Mouse (Mus musculus) adrenal gland, adult 8-10 months (tissue): Measurements from ENCODE around the gene Tmf1. TPM values are rescaled to one million over a fixed set of nuclear protein-coding genes. Genes with fewer than 3 reads are reported as not detected.

ENCODE experiments used
- DNase-seq: peaks from one replicate; pipeline ENCODE4 v3.0.0; 2022
- total RNA-seq, 4 experiments: library from RNA; stranded (reverse); gene quantifications; 2 replicates each; pipeline ENCODE4 v1.2.4; 2022

The Tmf1 gene
- total RNA-seq, 4 experiments from 2014 or later, result 45.7 to 50.8 (median 47.5) TPM

DNA sequence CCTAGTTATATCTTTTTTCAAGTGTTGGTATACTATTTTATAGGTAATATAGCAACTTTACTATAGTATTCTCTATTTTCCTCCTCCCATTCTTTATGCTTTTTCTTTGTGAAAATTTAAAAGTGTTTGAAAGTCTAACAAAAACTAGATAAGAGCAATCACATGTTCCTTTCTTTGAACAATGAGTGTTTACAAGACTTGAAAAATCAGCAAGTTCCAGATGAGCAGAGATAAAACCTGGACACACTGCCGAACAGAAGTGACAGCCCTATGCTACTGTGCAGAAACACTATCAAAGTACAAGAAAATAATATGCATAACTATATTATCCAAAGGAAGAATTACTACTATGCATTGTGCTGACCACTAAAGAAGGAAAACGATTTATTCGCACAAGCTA, 23.6 kb upstream of the Tmf1 start:
- DNase-seq, result no peak

GRCm38 (mm10) chr6:97200437-97200836, 21.5 kb upstream of the Tmf1 start:
- no peak for DNase-seq

DNA sequence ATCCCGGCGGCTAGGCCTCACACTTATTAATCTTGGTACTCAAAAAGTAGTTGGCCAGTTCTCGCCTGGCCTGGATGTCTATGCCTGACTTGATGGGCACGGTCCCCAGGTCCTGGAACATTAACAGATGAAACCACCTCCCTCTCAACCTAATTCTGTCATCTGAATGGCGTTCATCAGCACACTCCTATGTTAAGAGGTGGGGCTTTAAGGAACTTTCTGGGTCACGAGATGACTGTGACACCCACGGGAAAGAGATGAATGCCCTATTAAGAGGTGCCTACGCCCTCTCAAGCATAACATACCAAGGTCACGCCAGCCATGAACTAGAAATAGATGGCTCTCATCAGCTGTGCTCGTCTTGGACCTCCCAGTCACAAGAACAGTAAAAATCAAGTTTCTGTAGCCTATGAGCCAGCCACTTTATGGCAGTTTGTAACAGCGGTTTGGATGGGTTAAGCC, 476 bp upstream of the Tmf1 start:
- no peak for DNase-seq

DNA sequence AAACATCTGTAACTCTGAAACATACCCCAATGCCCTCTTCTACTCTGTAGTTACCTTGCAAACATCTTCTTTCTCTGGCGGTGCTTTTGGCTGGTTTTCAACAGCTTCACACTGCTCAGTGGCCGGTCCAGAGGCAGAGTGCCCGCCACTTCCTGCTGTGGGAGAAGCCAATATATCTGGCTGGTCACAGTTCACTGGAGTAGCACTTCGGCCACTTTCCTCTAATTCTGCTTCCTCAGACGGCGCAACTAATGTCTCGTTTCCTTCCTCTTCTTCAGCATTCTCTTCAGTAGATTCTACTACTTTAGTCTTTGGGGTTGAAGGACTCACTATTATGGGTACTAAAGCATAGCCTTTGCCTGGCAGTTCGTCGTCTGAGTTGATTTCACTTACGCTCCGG, 3.2 kb downstream of the Tmf1 start:
- no peak for DNase-seq

DNA sequence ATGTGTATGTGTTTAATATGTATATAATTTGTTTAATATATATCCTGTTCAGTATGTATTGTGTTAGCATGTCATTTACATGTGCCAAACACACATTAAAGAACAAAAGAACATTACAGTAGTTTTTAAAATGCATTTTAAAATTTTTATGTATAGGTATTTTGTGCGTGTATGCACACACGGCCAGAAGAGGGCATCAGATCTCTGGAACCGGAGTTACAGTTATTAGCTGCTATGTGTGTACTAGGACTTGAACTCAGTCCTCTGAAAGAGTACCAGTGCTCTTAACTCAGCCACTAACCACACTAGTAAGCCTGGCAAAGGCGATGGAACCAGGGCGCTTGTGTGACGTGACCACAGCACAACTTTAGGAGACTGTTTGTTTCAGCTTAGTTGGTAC, 28.8 kb downstream of the Tmf1 start:
- DNase-seq, result no peak

GRCm38 (mm10) chr6:97149721-97150120, 29.2 kb downstream of the Tmf1 start:
- DNase-seq, result no peak

GRCm38 (mm10) chr6:97148383-97149251, 30.3 kb downstream of the Tmf1 start, which contains the start of gene Eogt:
Eogt (minus strand) TSS chr6:97149182.
- peak; percentile 75 for DNase-seq

GRCm38 (mm10) chr6:97147755-97148382, 31.1 kb downstream of the Tmf1 start:
- peak; percentile 52 for DNase-seq

- peak; percentile 76 for DNase-seq
These were observed 33.8 kb downstream of the Tmf1 start for GRCm38 (mm10) chr6:97145156-97145555.

DNA sequence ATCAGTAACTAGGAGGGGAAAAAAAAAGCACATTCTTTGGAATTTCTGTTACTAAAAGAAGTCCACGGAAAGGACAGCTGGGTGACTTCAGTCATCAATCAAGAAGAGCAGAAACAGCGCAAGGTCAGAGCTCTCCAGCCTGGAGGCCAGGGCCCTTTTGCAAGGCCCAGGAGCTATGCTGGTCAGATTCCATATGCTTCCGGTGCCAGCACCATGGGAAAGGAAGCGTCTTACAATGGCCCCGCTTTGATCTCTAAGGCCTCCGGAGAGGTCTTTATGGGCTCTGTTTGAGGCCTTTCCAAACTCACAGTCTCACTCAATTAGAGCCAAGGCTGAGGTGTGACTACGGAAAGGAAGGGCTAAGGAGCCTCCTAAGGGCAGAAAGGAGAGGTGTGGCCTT, 34.6 kb downstream of the Tmf1 start:
- DNase-seq, result peak; percentile 87

DNA sequence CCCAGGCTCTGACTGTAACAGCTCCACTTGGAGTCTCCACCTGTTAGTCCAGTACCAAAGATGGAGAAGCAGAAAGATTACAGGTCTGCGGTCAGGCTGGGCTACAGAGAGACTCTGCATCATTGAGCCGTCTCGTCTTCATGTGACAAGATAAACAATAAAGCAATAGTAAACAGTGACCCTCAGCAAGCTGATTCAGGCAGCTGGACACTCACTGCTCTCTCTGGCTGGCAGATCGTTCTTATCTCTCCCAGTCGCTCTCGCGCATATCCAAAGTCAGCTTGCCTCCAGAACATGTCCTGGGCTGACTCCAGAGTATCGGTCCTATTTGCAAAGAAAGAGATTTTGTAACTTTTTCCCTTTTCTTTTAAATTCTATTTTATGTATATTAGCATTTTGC, 36.3 kb downstream of the Tmf1 start:
- DNase-seq, result no peak

DNA sequence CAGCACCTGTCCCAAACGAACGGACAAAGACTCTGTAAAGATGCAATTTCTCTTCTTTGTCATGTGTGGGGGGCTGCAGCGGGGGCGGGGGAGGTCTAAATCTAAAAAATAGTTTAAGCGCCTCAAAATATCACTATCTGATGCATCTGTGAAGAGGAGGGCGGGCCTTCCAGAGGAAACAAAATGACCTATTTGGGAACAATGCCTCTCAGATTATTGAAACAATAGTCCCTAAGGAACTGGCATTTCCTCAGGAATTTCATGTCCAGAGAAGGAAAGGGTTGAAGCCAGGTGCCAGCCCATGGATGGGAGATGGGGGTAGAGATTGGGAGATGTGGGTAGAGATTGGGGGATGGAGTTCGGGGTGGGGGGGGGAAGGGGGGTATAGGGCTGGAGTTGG, 37.1 kb downstream of the Tmf1 start:
- DNase-seq, result no peak

DNA sequence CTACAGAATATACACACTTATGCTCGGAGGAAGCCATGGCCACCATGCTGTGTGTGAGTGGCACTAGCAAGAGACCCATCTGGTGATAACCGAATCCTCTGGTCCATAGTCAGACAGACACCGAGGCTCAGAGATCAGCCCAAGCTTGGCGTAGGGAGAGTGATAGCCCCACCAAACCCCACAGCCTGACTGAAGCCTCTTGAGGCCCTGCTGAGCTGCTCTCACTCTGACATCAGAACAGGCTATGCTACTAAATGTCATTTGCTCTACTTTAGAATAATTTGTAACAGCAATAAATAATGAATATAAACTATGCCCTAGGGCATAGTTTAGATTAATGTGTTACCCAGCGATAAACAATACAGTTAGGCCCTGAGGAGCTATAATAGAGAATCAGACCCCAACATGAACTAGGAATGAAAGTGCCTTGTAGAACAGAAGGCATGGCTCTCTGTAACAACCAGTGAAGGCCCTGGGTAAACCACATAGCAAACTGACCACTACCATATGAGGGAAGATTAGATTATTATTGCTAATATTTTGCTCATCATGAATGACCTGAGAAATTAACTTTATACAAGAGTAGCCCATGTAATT, 46.1 kb downstream of the Tmf1 start:
- no peak for DNase-seq

DNA sequence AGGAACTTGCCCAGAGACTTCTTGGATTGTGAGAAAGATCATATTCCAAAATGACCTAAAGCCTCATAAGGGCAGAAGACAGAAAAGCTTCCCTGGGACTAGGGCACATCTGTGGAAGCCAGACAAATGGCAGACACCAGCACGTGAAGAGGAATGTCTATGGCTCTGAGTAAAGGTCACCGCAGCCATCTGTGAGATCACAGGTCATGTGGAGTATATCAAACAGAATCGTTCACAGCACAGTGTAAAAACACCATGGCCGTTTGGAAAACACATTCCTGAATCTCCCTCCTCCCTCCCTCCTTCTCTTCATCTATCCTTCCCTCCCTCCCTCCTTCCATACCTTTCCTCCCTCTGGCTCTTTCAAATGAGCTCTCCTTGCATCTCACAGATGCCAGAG, 47.1 kb downstream of the Tmf1 start:
- no peak for DNase-seq

DNA sequence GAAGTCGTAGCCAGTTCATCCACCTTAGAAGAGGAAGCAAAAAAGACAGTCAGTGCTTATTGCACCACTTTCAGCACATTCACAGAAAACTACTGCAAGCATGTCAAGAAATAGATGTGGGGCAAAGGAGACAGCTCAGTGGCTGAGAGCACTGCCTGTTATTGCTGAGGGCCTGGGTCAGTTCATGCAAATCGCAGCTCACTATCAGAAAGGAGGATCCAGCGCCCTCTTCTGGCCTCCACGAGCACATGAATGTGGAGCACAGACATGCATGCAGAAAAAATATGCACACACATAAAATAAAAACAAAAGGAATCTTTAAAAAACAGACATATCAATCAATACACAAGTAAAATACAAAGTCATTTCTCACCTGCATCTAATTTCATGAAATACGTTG, 47.9 kb downstream of the Tmf1 start:
- DNase-seq, result no peak

- DNase-seq, result no peak
These were observed 54.4 kb downstream of the Tmf1 start for GRCm38 (mm10) chr6:97124336-97125010.

GRCm38 (mm10) chr6:97120922-97121321, 58.0 kb downstream of the Tmf1 start:
- no peak for DNase-seq

- no peak for DNase-seq
These were observed 60.6 kb downstream of the Tmf1 start for GRCm38 (mm10) chr6:97118327-97118726.

GRCm38 (mm10) chr6:97116896-97117295, 62.0 kb downstream of the Tmf1 start:
- no peak for DNase-seq

GRCm38 (mm10) chr6:97114821-97115220, 64.1 kb downstream of the Tmf1 start:
- DNase-seq, result no peak

DNA sequence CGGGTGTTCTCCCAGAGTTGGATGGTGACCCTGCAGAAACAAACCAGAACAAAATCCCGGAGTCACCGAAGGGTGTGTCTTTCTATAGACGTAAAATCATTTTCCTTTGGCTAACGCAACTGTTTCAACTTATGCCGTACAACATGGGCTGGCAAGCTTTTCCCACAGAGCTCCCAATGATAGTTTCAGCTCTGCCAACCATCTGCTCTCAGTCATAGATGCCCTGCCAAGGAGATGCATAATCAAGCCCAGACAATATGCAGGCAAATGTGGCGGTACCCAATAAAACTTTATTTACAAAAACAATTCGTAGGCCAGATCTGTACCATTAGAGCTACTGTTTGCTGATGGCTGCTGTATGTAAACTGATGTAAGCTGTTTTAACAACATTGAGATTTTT, 66.7 kb downstream of the Tmf1 start:
- DNase-seq, result no peak

- DNase-seq, result no peak
These were observed 72.1 kb downstream of the Tmf1 start for GRCm38 (mm10) chr6:97106777-97107176.

- DNase-seq, result no peak
These were observed 72.8 kb downstream of the Tmf1 start for GRCm38 (mm10) chr6:97106106-97106505.
